Mouse (Mus musculus): Measurements from ENCODE around the gene Wdr43. TPM values are rescaled to one million over a fixed set of nuclear protein-coding genes. Genes with fewer than 3 reads are reported as not detected.
"Not testable (repeated sequence)": the region's sequence is repeated elsewhere in the genome, so short reads cannot be mapped to it uniquely, and the experiment has no call there.

Wdr43 gene
- polyA plus RNA-seq, 1 experiment from 2014 or later = 76.9 TPM

- not testable (repeated sequence) for H3K4me2 ChIP-seq (replicated peaks); H3K4me1 ChIP-seq (replicated peaks); ATAC-seq; H3K4me3 ChIP-seq (replicated peaks); H3K27me3 ChIP-seq (replicated peaks); H3K27ac ChIP-seq; H3K9ac ChIP-seq; H3K9me3 ChIP-seq
- WGBS = 55% methylated on average over 5 of the region's 5 CpGs
- H3K36me3 ChIP-seq = peaks cover 30% of the 10 kb centered on the region
Measured at GRCm38 (mm10) chr17:71639056-71639455, 23.4 kb downstream of the Wdr43 start.

DNA sequence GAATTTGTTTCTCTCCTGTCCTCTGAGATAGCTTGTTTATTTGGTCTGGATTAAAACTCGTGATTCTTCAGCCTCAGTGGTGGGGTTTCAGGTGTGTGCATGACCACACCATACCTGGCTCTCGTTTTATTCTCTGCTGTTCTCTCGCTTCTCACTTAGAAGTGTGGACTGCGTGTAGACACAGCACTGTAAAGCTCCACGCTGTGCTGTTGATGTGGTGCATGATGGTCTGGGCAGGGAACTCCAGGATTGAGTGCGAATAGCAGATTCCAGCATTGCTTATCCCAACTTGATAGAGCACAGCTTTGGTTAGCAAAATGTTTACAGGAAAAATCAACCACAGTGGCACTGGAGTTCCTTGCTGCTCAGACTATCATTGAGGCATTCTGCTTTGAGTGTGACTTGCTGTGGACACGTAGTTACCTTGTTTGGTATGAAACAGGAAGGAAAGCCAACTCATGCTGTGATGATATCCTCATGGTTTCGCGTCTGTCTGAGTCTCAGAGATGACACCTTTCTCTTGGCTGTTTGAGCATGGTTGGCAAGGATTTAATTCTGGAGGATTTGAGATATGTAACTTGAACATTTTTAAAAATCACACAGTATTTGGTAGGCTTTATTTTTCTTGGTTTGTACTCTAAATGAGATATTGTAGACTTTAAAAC, 24.9 kb downstream of the Wdr43 start:
- H3K27me3 ChIP-seq (replicated peaks) = no peaks in the 10 kb centered on the region
- H3K9ac ChIP-seq = no peak overlapping the region
- no peaks in the 10 kb centered on the region for H3K4me1 ChIP-seq (replicated peaks)
- WGBS = 91% methylated on average over 9 of the region's 9 CpGs
- H3K36me3 ChIP-seq = peaks cover 30% of the 10 kb centered on the region
- no peak for ATAC-seq
- no peak overlapping the region for H3K4me3 ChIP-seq (replicated peaks)
- no peaks in the 10 kb centered on the region for H3K9me3 ChIP-seq
- H3K27ac ChIP-seq = no peak overlapping the region
- H3K4me2 ChIP-seq (replicated peaks) = no peak overlapping the region

DNA sequence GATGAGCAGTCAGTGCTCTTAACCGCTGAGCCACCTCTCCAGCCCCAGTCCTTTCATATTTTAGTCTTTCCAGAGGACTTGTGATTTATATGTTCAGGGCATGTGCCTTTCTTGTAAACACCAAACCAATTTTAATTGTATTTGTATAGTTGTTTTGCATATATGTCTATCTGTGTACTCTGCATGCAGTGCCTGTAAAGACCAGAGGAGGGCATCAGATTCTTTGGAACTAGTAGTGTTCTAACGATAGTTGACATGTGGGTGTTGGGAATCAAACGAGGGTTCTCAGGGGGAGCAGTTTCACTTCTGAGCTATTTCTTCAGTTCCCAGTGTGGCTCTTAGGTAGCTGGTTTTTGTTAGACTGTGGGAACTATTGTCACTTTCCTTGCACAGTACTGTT, 26.5 kb downstream of the Wdr43 start:
- no peaks in the 10 kb centered on the region for H3K27me3 ChIP-seq (replicated peaks)
- no peak for ATAC-seq
- H3K27ac ChIP-seq = no peak overlapping the region
- peaks cover 28% of the 10 kb centered on the region for H3K36me3 ChIP-seq
- 92% methylated on average over 3 of the region's 3 CpGs for WGBS
- no peaks in the 10 kb centered on the region for H3K9me3 ChIP-seq
- H3K4me3 ChIP-seq (replicated peaks) = no peak overlapping the region
- H3K4me1 ChIP-seq (replicated peaks) = no peaks in the 10 kb centered on the region
- H3K4me2 ChIP-seq (replicated peaks) = no peak overlapping the region
- no peak overlapping the region for H3K9ac ChIP-seq

DNA sequence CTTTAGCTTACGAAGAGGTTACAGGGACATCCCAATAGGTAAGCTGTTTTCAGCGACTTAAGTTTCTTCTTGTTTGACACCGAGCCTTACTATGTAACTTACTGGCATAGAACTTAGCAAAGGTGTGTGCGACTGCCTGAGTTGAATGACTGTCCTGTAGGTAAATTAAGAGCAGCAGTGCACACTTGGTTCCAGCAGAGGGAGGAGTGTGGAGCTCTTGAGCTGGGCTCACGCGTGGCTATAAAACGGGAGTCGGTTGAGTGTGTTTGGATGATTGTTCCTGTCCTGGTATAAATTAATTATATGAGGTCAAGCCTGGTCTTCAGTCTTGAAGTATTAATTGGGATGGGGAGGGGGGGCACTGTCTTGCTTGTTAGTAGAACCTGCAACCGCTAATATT, 34.3 kb downstream of the Wdr43 start:
- no peak for ATAC-seq
- WGBS = 87% methylated on average over 9 of the region's 9 CpGs
- H3K9ac ChIP-seq = no peak overlapping the region
- no peaks in the 10 kb centered on the region for H3K27me3 ChIP-seq (replicated peaks)
- peaks cover 23% of the 10 kb centered on the region for H3K36me3 ChIP-seq
- H3K4me2 ChIP-seq (replicated peaks) = no peak overlapping the region
- no peak overlapping the region for H3K27ac ChIP-seq
- H3K9me3 ChIP-seq = no peaks in the 10 kb centered on the region
- H3K4me3 ChIP-seq (replicated peaks) = no peak overlapping the region
- H3K4me1 ChIP-seq (replicated peaks) = no peaks in the 10 kb centered on the region

GRCm38 (mm10) chr17:71652495-71652894, 36.8 kb downstream of the Wdr43 start:
- Histone ChIP-seq H3K36me3 (peaks cover 28% of the 10 kb centered on the region), H3K9ac (no peak overlapping the region), H3K4me1 (replicated peaks) (no peaks in the 10 kb centered on the region), H3K4me3 (replicated peaks) (no peak overlapping the region), H3K9me3 (no peaks in the 10 kb centered on the region), H3K27ac (no peak overlapping the region), H3K27me3 (replicated peaks) (no peaks in the 10 kb centered on the region), H3K4me2 (replicated peaks) (no peak overlapping the region)
- ATAC-seq = no peak
- WGBS = 91% methylated on average over 2 of the region's 2 CpGs

DNA sequence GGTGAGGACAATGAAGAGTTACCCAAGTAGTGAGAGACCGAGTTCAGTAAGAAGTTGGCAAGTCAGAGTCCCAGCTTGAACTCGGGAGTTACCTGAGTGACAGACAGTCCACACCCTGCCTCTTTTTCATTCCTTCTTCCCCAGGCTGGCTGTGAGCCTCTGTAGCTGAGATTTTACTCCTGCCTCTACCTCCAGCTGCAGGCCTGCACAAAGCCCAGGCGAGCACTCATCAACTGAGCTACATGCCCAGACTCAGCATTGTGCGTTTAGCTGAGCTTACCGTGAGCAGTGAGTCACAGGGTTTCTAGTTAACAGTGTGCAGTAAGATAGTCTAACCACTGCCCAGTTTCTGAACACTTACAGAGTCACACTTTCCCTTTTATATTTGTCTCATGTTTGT, 37.2 kb downstream of the Wdr43 start:
- H3K4me1 ChIP-seq (replicated peaks) = no peaks in the 10 kb centered on the region
- no peak for ATAC-seq
- no peaks in the 10 kb centered on the region for H3K27me3 ChIP-seq (replicated peaks)
- H3K9me3 ChIP-seq = no peaks in the 10 kb centered on the region
- peaks cover 29% of the 10 kb centered on the region for H3K36me3 ChIP-seq
- no peak overlapping the region for H3K9ac ChIP-seq
- 88% methylated on average over 5 of the region's 5 CpGs for WGBS
- H3K27ac ChIP-seq = no peak overlapping the region
- H3K4me2 ChIP-seq (replicated peaks) = no peak overlapping the region
- no peak overlapping the region for H3K4me3 ChIP-seq (replicated peaks)

- no peak overlapping the region for H3K27ac ChIP-seq
- 80% methylated on average over 4 of the region's 4 CpGs for WGBS
- H3K27me3 ChIP-seq (replicated peaks) = no peaks in the 10 kb centered on the region
- no peak for ATAC-seq
- H3K4me3 ChIP-seq (replicated peaks) = no peak overlapping the region
- H3K4me1 ChIP-seq (replicated peaks) = 0 out of 2 replicates have a peak, but pooled peaks cover 4% of the 10 kb centered on the region
- peaks cover 19% of the 10 kb centered on the region for H3K36me3 ChIP-seq
- H3K4me2 ChIP-seq (replicated peaks) = no peak overlapping the region
- no peak overlapping the region for H3K9ac ChIP-seq
- no peaks in the 10 kb centered on the region for H3K9me3 ChIP-seq
Measured at GRCm38 (mm10) chr17:71657521-71657920, 41.8 kb downstream of the Wdr43 start.

- no peaks in the 10 kb centered on the region for H3K9me3 ChIP-seq
- 0 out of 2 replicates have a peak, but pooled peaks cover 5% of the 10 kb centered on the region for H3K4me1 ChIP-seq (replicated peaks)
- no peak overlapping the region for H3K4me3 ChIP-seq (replicated peaks)
- H3K27ac ChIP-seq = no peak overlapping the region
- H3K27me3 ChIP-seq (replicated peaks) = no peaks in the 10 kb centered on the region
- WGBS = 92% methylated on average over 10 of the region's 10 CpGs
- no peak overlapping the region for H3K4me2 ChIP-seq (replicated peaks)
- no peak for ATAC-seq
- no peak overlapping the region for H3K9ac ChIP-seq
- H3K36me3 ChIP-seq = peaks cover 14% of the 10 kb centered on the region
Measured at GRCm38 (mm10) chr17:71658666-71659065, 43.0 kb downstream of the Wdr43 start.

DNA sequence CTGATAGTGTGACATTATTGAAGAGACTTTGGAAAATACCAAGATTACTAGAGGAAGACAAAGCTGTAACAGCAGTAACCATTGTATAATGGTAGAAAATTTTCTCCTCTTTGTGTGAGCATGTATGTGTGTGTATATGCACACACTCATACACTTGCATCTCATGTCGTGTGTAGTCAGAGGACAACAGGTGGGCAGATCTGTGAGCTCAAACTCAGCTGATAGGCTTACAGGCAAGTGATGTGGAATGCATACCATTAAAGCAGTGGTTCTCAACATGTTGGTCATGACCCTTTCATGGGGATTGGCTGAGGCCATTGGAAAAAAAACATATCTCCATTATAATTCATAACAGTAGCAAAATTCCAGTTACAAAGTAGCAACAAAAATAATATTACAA, 44.7 kb downstream of the Wdr43 start:
- Histone ChIP-seq H3K27me3 (replicated peaks) (no peaks in the 10 kb centered on the region), H3K36me3 (peaks cover 14% of the 10 kb centered on the region), H3K4me3 (replicated peaks) (no peak overlapping the region), H3K4me1 (replicated peaks) (0 out of 2 replicates have a peak, but pooled peaks cover 5% of the 10 kb centered on the region), H3K9me3 (no peaks in the 10 kb centered on the region), H3K4me2 (replicated peaks) (no peak overlapping the region), H3K9ac (no peak overlapping the region), H3K27ac (no peak overlapping the region)
- no peak for ATAC-seq
- WGBS = 62% methylated on average over 1 of the region's 1 CpGs

DNA sequence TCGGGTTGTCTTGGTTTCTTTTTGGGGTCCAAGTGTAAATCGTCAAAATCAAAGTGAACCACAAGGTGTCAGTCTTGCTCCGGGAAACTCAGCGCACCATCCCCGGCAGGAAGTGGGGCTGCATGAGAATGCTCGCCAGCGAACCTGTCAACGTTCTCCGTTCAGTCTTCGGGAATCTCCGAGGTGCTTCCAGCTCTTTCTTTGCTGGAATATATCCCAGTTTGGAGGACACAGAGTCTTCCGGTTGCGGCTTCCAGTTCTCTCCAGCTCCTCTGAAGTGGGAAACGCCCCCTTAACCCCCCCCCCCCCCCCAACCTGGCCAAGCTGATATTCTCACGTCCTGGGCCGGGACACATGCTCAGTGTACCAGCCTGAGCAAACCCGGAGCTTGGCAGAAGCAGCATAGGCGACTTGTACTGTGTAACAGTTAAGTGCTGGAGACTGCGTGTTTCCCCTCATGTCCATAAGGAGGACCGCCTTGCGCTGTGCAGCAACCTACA, 47.1 kb downstream of the Wdr43 start:
- Histone ChIP-seq H3K27ac (no peak overlapping the region), H3K9me3 (no peaks in the 10 kb centered on the region), H3K4me2 (replicated peaks) (peak overlapping the region; percentile 74), H3K9ac (no peak overlapping the region), H3K36me3 (peaks cover 3% of the 10 kb centered on the region; the same call in 1 of the 2 replicates), H3K27me3 (replicated peaks) (no peaks in the 10 kb centered on the region), H3K4me1 (replicated peaks) (0 out of 2 replicates have a peak, but pooled peaks cover 5% of the 10 kb centered on the region), H3K4me3 (replicated peaks) (peak overlapping the region; percentile 27)
- ATAC-seq = peak; percentile 84
- 10% methylated on average over 21 of the region's 21 CpGs for WGBS

GRCm38 (mm10) chr17:71663491-71663890, 47.8 kb downstream of the Wdr43 start:
- Histone ChIP-seq H3K36me3 (peaks cover 3% of the 10 kb centered on the region; the same call in 1 of the 2 replicates), H3K27me3 (replicated peaks) (no peaks in the 10 kb centered on the region), H3K4me3 (replicated peaks) (no peak overlapping the region), H3K4me2 (replicated peaks) (no peak overlapping the region), H3K9me3 (no peaks in the 10 kb centered on the region), H3K27ac (no peak overlapping the region), H3K9ac (no peak overlapping the region), H3K4me1 (replicated peaks) (0 out of 2 replicates have a peak, but pooled peaks cover 5% of the 10 kb centered on the region)
- 73% methylated on average over 6 of the region's 6 CpGs for WGBS
- ATAC-seq = no peak

DNA sequence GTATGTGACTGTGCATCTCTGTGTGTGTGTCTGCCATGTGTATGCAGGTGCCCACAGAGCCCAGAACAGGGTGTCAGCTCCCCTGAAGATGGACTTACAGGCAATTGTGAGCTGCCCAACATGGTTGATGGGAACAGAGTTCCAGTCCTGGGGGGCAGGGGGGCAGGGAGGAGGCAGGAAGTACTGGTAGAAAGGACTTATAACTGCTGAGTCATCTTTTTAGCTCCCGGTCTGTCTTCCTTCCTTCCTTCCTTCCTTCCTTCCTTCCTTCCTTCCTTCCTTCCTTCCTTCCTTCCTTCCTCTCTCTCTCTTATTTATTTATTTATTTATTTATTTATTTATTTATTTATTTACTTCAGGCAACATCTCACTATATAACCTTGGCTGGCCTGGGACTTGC, 48.5 kb downstream of the Wdr43 start:
- no peak overlapping the region for H3K9ac ChIP-seq
- H3K36me3 ChIP-seq = no peaks in the 10 kb centered on the region
- no peak overlapping the region for H3K4me3 ChIP-seq (replicated peaks)
- no peaks in the 10 kb centered on the region for H3K27me3 ChIP-seq (replicated peaks)
- 69% methylated on average over 1 of the region's 1 CpGs for WGBS
- no peak overlapping the region for H3K4me2 ChIP-seq (replicated peaks)
- H3K4me1 ChIP-seq (replicated peaks) = 0 out of 2 replicates have a peak, but pooled peaks cover 5% of the 10 kb centered on the region
- H3K27ac ChIP-seq = no peak overlapping the region
- no peaks in the 10 kb centered on the region for H3K9me3 ChIP-seq
- no peak for ATAC-seq

- Histone ChIP-seq H3K36me3 (no peaks in the 10 kb centered on the region), H3K4me3 (replicated peaks) (no peak overlapping the region), H3K9me3 (no peaks in the 10 kb centered on the region), H3K27me3 (replicated peaks) (no peaks in the 10 kb centered on the region), H3K4me1 (replicated peaks) (0 out of 2 replicates have a peak, but pooled peaks cover 5% of the 10 kb centered on the region), H3K4me2 (replicated peaks) (no peak overlapping the region), H3K27ac (no peak overlapping the region), H3K9ac (no peak overlapping the region)
- no peak for ATAC-seq
- WGBS = 91% methylated on average over 4 of the region's 4 CpGs
Measured at GRCm38 (mm10) chr17:71665201-71665600, 49.5 kb downstream of the Wdr43 start.

Measured in intestine, embryonic 15.5 days (tissue).